Mouse (Mus musculus): ENCODE data around the gene Vcpkmt.

DNA sequence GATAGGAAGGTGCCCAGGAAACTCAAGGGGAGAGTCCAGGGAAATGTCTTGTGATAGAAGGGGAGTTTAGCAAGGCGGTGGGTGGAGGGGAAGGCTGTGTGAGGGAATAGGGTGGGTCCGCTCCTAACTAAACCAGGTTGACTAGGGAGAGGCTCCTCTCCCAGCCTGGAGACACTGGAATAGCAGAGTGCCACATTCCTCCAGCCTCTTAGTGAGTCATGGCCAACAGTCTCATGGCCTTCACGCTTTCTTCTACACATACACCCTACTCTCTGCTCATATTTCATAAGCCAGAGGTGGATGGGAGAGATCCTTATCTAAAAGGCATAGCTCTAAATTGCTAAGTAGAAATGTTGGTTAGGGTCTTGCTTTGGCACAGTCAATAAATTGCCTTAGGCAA, 12.9 kb downstream of the Vcpkmt start:
- TF ChIP-seq POLR2A (IDR thresholded peaks at IDR 0.05; ENCODE audit: borderline replicate concordance, control insufficient read depth, low read depth, low read length) (no peak), CTCF (IDR thresholded peaks at IDR 0.05; ENCODE audit: control insufficient read depth, insufficient read depth, low read length) (no peak)

All from bone marrow, adult 2 months (tissue).